Mouse (Mus musculus) neural tube, embryonic 15.5 days (tissue): ENCODE measurements at regions not wholly inside any gene's neighbourhood (a gene's known extent, or its start where the extent isn't known, plus 50 kb on each side); places are given as distances from the start of the nearest gene placed in this dataset.

Source experiments
- ATAC-seq: fragments of 200-750 bp; cut with Nextera tagmentation; 2 replicates; pipeline ENCODE4 v1.8.0; 2017; ENCODE audit warnings: mild to moderate bottlenecking, moderate TSS enrichment, moderate library complexity; ENCODE audit not compliant: low FRiP score
- H3K27ac ChIP-seq: fragments of 300-500 bp; sonication (generic); replicated peaks from 2 replicates; pipeline ENCODE4 v1.5.1; 2015; ENCODE audit warnings: mild to moderate bottlenecking, inconsistent platforms
- H3K27me3 ChIP-seq: fragments of 300-500 bp; sonication (generic); replicated peaks from 2 replicates; pipeline ENCODE4 v1.6.1; 2015; ENCODE audit warnings: inconsistent platforms
- H3K36me3 ChIP-seq: fragments of 300-500 bp; sonication (generic); 2 replicates; pipeline ENCODE4 v1.6.1; 2015; ENCODE audit warnings: inconsistent platforms
- H3K4me1 ChIP-seq: fragments of 300-500 bp; sonication (generic); 2 replicates; pipeline ENCODE4 v1.6.1; 2015; ENCODE audit warnings: inconsistent platforms
- H3K4me2 ChIP-seq: fragments of 300-500 bp; sonication (generic); 2 replicates; pipeline ENCODE4 v1.6.1; 2015; ENCODE audit warnings: inconsistent platforms, mild to moderate bottlenecking, moderate library complexity
- H3K4me3 ChIP-seq: fragments of 300-500 bp; sonication (generic); replicated peaks from 2 replicates; pipeline ENCODE4 v1.5.1; 2015; ENCODE audit warnings: mild to moderate bottlenecking, inconsistent platforms
- H3K9ac ChIP-seq: fragments of 300-500 bp; sonication (generic); replicated peaks from 2 replicates; pipeline ENCODE4 v1.6.1; 2015; ENCODE audit warnings: mild to moderate bottlenecking, inconsistent platforms
- H3K9me3 ChIP-seq: fragments of 300-500 bp; sonication (generic); replicated peaks from 2 replicates; pipeline ENCODE4 v1.6.1; 2016; ENCODE audit warnings: inconsistent platforms
- WGBS: fragments of 180-500 bp; shearing (Covaris S2); methylation state at CpG from one replicate; pipeline ENCODE4 v1.1.7; 2015; ENCODE audit warnings: mixed read lengths; 5-methylcytosine and 5-hydroxymethylcytosine counted together

GRCm38 (mm10) chr13:31425825-31426500, 130.0 kb upstream of the Foxq1 start:
- no peak for ATAC-seq
- no peak overlapping the region for H3K9ac ChIP-seq
- H3K27me3 ChIP-seq = no peaks in the 10 kb centered on the region
- H3K4me3 ChIP-seq = no peak overlapping the region
- H3K4me2 ChIP-seq = no peak overlapping the region
- 44% methylated on average over 7 of the region's 7 CpGs for WGBS
- H3K36me3 ChIP-seq = no peaks in the 10 kb centered on the region
- no peak overlapping the region for H3K27ac ChIP-seq
- H3K9me3 ChIP-seq = no peaks in the 10 kb centered on the region
- H3K4me1 ChIP-seq = no peaks in the 10 kb centered on the region

DNA sequence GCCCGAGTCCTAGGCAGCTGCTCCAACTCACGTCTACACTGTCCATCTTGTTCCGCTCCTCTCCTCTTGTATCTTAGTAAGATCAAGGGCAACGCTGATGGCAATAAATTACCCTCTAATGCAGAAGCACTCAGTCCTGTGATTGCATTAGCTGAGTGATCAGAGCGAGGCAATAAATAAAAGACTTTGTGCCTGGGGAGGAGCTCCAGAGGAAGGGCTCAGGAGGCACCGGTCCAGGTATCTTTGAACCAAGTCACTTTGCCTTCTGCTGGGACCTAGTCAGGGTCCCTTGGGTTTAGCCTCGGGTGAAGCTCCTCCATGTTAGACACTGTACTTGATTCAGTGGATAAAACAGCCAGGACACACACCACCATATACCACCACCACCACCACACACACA, 119.5 kb upstream of the Foxq1 start:
- no peak overlapping the region for H3K4me3 ChIP-seq
- no peaks in the 10 kb centered on the region for H3K27me3 ChIP-seq
- H3K27ac ChIP-seq = no peak overlapping the region
- no peak for ATAC-seq
- H3K4me2 ChIP-seq = no peak overlapping the region
- no peaks in the 10 kb centered on the region for H3K9me3 ChIP-seq
- no peaks in the 10 kb centered on the region for H3K36me3 ChIP-seq
- no peak overlapping the region for H3K9ac ChIP-seq
- WGBS = 72% methylated on average over 7 of the region's 7 CpGs
- H3K4me1 ChIP-seq = no peaks in the 10 kb centered on the region

DNA sequence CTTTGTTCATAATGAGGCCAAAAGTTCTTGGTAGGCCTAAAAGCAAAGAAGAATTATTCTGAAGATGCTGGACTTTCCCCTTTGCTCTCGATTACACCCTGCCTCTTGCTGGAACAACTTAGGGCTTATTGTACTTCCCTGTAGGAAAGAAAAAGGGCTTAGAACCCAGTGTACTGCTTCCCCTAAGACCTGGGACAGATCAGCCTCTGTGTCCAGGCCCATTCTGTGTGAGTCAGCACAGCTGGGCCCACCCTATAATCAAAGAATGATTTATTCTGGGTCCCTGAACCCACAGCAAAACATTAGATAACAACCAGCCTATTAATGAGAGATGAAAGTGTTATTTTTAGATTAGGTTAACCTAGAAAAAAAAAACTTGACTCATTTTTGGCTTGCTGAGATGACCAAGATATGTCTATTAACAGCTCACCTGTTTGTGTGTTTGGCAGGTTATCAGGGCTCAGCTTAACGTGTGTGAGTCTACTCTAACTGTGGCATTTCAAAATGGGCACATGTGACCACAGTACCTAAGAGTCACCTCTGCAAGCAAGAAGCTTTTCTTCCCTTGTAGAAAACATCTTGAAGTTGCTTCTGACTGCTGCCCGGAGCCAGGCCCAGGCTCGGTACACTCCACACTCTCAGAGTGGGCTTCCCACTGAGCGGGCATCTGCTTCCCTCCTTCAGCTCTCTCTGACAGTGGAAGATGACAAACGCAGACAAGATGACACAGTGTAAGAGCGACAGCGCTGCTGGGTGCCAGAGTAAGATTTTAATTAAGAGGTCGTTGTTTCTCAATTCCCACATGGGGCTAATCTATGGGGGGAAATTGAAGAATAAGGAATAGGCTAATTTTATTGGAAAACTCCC, 115.9 kb upstream of the Foxq1 start:
- H3K27ac ChIP-seq = no peak overlapping the region
- H3K9ac ChIP-seq = no peak overlapping the region
- H3K4me3 ChIP-seq = no peak overlapping the region
- H3K27me3 ChIP-seq = no peaks in the 10 kb centered on the region
- no peaks in the 10 kb centered on the region for H3K36me3 ChIP-seq
- no peak overlapping the region for H3K4me2 ChIP-seq
- WGBS = 80% methylated on average over 9 of the region's 9 CpGs
- H3K9me3 ChIP-seq = no peaks in the 10 kb centered on the region
- H3K4me1 ChIP-seq = no peaks in the 10 kb centered on the region
- ATAC-seq = no peak

DNA sequence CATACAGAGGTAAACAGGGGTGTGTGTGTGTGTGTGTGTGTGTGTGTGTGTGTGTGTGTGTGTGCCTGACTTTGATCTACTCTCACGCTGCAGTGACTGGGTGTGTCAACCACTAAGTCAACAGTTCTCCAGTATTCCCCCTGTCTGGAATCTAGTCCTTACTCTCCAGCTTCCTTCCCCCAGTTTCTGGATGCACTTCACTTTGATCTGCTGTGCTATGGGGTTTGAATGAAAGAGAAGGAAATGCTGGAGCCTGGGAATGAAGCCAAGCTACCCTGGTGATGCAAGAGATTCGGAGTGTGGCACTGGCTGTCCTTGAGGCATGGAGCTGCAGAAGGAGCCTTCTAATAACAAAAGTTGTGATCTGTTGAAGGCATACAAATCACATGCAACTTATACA, 97.1 kb upstream of the Foxq1 start:
- H3K27ac ChIP-seq = no peak overlapping the region
- no peaks in the 10 kb centered on the region for H3K9me3 ChIP-seq
- 65% methylated on average over 2 of the region's 2 CpGs for WGBS
- no peaks in the 10 kb centered on the region for H3K27me3 ChIP-seq
- no peak for ATAC-seq
- H3K9ac ChIP-seq = no peak overlapping the region
- no peak overlapping the region for H3K4me2 ChIP-seq
- no peaks in the 10 kb centered on the region for H3K4me1 ChIP-seq
- H3K4me3 ChIP-seq = no peak overlapping the region
- no peaks in the 10 kb centered on the region for H3K36me3 ChIP-seq

GRCm38 (mm10) chr13:31465141-31465540, 90.8 kb upstream of the Foxq1 start:
- H3K4me1 ChIP-seq = no peaks in the 10 kb centered on the region

GRCm38 (mm10) chr13:31465711-31466110, 90.2 kb upstream of the Foxq1 start:
- WGBS = 86% methylated on average over 4 of the region's 4 CpGs
- H3K36me3 ChIP-seq = no peaks in the 10 kb centered on the region
- no peaks in the 10 kb centered on the region for H3K27me3 ChIP-seq
- no peaks in the 10 kb centered on the region for H3K9me3 ChIP-seq
- no peak overlapping the region for H3K27ac ChIP-seq
- no peak overlapping the region for H3K9ac ChIP-seq
- no peak overlapping the region for H3K4me2 ChIP-seq
- no peaks in the 10 kb centered on the region for H3K4me1 ChIP-seq
- H3K4me3 ChIP-seq = no peak overlapping the region
- ATAC-seq = no peak

More at GRCm38 (mm10) chr13:31465141-31465540, 90.8 kb upstream of the Foxq1 start:
- H3K27ac ChIP-seq = no peak overlapping the region
- WGBS = 87% methylated on average over 8 of the region's 8 CpGs
- H3K9me3 ChIP-seq = no peaks in the 10 kb centered on the region
- H3K36me3 ChIP-seq = no peaks in the 10 kb centered on the region
- no peak overlapping the region for H3K9ac ChIP-seq
- H3K4me3 ChIP-seq = no peak overlapping the region
- H3K27me3 ChIP-seq = no peaks in the 10 kb centered on the region
- ATAC-seq = no peak
- no peak overlapping the region for H3K4me2 ChIP-seq

DNA sequence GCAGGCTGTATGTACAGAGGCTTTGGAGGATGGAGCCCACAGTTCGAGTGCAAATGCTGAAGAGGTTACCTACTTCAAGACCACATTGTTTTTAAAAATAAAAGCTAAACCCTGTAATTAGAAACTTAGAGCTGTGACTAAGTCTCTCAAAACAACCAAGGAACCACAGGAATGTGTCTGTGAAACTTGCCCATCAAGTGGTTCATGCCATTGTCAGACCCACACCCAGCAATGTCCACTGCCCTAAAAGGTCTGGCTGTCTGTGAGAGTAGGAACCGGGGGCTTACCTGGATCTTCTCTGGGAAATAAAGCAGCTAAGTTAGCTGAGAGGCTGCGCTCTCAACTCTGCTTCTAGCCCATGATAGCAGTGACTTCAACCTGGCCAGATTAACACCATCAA, 87.8 kb upstream of the Foxq1 start:
- Histone ChIP-seq H3K9me3 (no peaks in the 10 kb centered on the region), H3K27me3 (no peaks in the 10 kb centered on the region), H3K27ac (no peak overlapping the region), H3K36me3 (no peaks in the 10 kb centered on the region), H3K4me2 (no peak overlapping the region), H3K4me1 (no peaks in the 10 kb centered on the region), H3K9ac (no peak overlapping the region), H3K4me3 (no peak overlapping the region)
- WGBS = 93% methylated on average over 3 of the region's 3 CpGs
- ATAC-seq = no peak

DNA sequence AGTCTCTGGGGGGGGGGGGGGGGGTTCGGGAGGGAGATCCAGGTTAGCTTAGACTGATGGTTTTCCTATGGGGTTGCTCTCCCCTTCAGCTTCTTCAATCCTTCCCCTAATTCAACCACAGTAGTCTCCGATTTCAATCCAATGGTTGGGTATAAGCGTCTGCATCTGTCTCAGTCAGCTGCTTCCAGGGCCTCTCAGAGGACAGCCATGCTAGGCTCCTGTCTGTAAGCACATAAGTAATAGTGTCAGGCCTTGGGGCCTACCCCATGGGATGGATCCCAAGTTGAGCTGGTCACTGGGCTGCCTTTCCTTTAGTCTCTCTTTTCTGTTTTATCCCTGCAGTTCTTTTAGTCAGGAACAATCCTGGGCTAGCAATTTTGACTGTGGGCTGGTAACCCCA, 87.0 kb upstream of the Foxq1 start:
- Histone ChIP-seq H3K27me3 (no peaks in the 10 kb centered on the region), H3K4me3 (no peak overlapping the region), H3K36me3 (no peaks in the 10 kb centered on the region), H3K4me2 (no peak overlapping the region), H3K4me1 (no peaks in the 10 kb centered on the region), H3K9me3 (no peaks in the 10 kb centered on the region), H3K27ac (no peak overlapping the region), H3K9ac (no peak overlapping the region)
- ATAC-seq = no peak
- WGBS = 84% methylated on average over 3 of the region's 3 CpGs

DNA sequence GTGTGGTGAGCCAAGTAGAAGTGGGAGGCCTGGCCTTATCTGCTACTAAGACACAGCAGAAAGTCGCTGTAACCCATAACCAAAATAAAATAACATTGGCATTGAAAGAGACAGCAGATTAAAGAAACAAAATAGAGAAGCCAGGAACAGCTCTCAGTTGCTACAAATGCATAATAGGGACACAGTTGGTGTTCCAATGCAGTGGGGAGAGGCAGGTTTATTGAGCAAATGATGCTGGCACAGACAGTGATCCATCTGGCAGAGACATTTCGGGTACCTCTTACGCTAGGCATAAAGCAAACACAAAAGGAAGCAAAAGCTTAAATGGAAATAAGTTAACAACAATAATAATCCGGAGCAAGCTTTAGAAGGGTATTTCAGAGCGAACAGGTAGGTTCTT, 83.6 kb upstream of the Foxq1 start:
- Histone ChIP-seq H3K36me3 (no peaks in the 10 kb centered on the region), H3K27ac (no peak overlapping the region), H3K9me3 (no peaks in the 10 kb centered on the region), H3K4me1 (no peaks in the 10 kb centered on the region), H3K27me3 (no peaks in the 10 kb centered on the region), H3K4me3 (no peak overlapping the region), H3K9ac (no peak overlapping the region), H3K4me2 (no peak overlapping the region)
- 70% methylated on average over 5 of the region's 5 CpGs for WGBS
- 0 out of 2 replicates have a peak, but pooled peaks have one; percentile 61 for ATAC-seq

GRCm38 (mm10) chr13:31472804-31473203, 83.1 kb upstream of the Foxq1 start:
- no peak overlapping the region for H3K9ac ChIP-seq
- no peak overlapping the region for H3K4me3 ChIP-seq
- H3K4me1 ChIP-seq = no peaks in the 10 kb centered on the region
- no peaks in the 10 kb centered on the region for H3K36me3 ChIP-seq
- whole genome bisulfite sequencing = 57% methylated on average over 4 of the region's 4 CpGs
- no peak overlapping the region for H3K27ac ChIP-seq
- H3K9me3 ChIP-seq = no peaks in the 10 kb centered on the region
- no peak for ATAC-seq
- no peak overlapping the region for H3K4me2 ChIP-seq
- no peaks in the 10 kb centered on the region for H3K27me3 ChIP-seq

- H3K4me3 ChIP-seq = no peak overlapping the region
- 95% methylated on average over 1 of the region's 1 CpGs for WGBS
- no peaks in the 10 kb centered on the region for H3K9me3 ChIP-seq
- ATAC-seq = no peak
- no peak overlapping the region for H3K9ac ChIP-seq
- H3K36me3 ChIP-seq = no peaks in the 10 kb centered on the region
- no peak overlapping the region for H3K27ac ChIP-seq
- no peaks in the 10 kb centered on the region for H3K4me1 ChIP-seq
- H3K27me3 ChIP-seq = no peaks in the 10 kb centered on the region
- H3K4me2 ChIP-seq = no peak overlapping the region
These were observed 82.7 kb upstream of the Foxq1 start for GRCm38 (mm10) chr13:31473275-31473674.

DNA sequence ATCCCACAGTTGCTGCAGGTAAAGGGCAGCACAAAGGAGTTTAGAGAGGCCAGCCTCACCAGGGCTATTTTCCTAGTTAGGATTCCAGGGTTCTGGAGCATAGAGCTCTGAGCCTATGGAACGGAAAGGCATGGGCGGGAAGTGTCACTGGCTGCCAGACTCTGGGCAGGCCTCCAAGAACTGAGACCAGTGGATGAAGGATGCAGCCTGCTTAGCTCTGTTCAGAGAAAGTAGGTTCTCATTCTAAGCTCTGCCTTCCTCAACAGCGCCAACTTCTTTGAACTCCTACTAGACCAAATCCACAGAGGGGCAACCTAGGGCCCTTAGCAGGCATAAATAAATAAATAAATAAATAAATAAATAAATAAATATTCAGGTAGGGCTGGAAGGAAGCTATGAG, 80.1 kb upstream of the Foxq1 start:
- H3K4me3 ChIP-seq = no peak overlapping the region
- no peaks in the 10 kb centered on the region for H3K36me3 ChIP-seq
- ATAC-seq = no peak
- H3K4me1 ChIP-seq = no peaks in the 10 kb centered on the region
- H3K9me3 ChIP-seq = no peaks in the 10 kb centered on the region
- WGBS = 76% methylated on average over 3 of the region's 3 CpGs
- H3K27ac ChIP-seq = no peak overlapping the region
- H3K9ac ChIP-seq = no peak overlapping the region
- H3K4me2 ChIP-seq = no peak overlapping the region
- H3K27me3 ChIP-seq = no peaks in the 10 kb centered on the region
